Comparison of ENCODE assay signal across 8 mouse cellular contexts in genomic region chr8:83607661-83608397, GRCm38 (mm10). TPM values are rescaled to one million over a fixed set of nuclear protein-coding genes. Genes with fewer than 3 reads are reported as not detected.
DNase-seq lines count a peak whose midpoint lies in the region; ATAC-seq and TF ChIP-seq lines count a peak whose summit lies in the region.

TSS of gene Tecr (minus strand) at chr8:83607971.
TSS of gene Dnajb1 (plus strand) at chr8:83608193.

- peak within 1 kb of the TSS; percentile 80 for H3K4me2 ChIP-seq in forebrain, embryonic 16.5 days (ENCODE audit: low read length)
- H3K4me2 ChIP-seq in lung, embryonic 14.5 days, result peak within 1 kb of the TSS; percentile 97

- WGBS in forebrain, embryonic 16.5 days, result under 1% methylated on average over 65 of the region's 69 CpGs
- WGBS in lung, embryonic 14.5 days, result under 1% methylated on average over 66 of the region's 69 CpGs
- under 1% methylated on average over 69 of the region's 69 CpGs for WGBS in olfactory bulb, adult 2 months
- WGBS in thymus, adult 2 months, result under 1% methylated on average over 69 of the region's 69 CpGs

- H3K9me3 ChIP-seq in G1E (replicated peaks), result no peaks in the 10 kb centered on the region
- H3K9me3 ChIP-seq in forebrain, embryonic 16.5 days (ENCODE audit: control insufficient read depth, low read length), result no peaks in the 10 kb centered on the region
- H3K9me3 ChIP-seq in lung, embryonic 14.5 days (ENCODE audit: low read depth, low read length), result no peaks in the 10 kb centered on the region

- H3K36me3 ChIP-seq in G1E (replicated peaks), result peaks cover 53% of the 10 kb centered on the region
- peaks cover 20% of the 10 kb centered on the region for H3K36me3 ChIP-seq in forebrain, embryonic 16.5 days (ENCODE audit: control insufficient read depth, insufficient read depth)
- H3K36me3 ChIP-seq in lung, embryonic 14.5 days (ENCODE audit: insufficient read depth), result peaks cover 32% of the 10 kb centered on the region
- H3K36me3 ChIP-seq in thymus, adult 2 months (ENCODE audit: control insufficient read depth, insufficient read depth, low read length), result peaks cover 24% of the 10 kb centered on the region

- peak within 1 kb of the TSS; percentile 83 for H3K9ac ChIP-seq in forebrain, embryonic 16.5 days (replicated peaks; ENCODE audit: low read depth, low read length)
- peak within 1 kb of the TSS; percentile 92 for H3K9ac ChIP-seq in lung, embryonic 14.5 days

- TF ChIP-seq POLR2A in olfactory bulb, adult 2 months (IDR thresholded peaks at IDR 0.05; ENCODE audit: insufficient read depth, low read depth, low read length), result peak; percentile 84
- TF ChIP-seq POLR2A in thymus, adult 2 months (IDR thresholded peaks at IDR 0.05; ENCODE audit: control insufficient read depth, extremely low read depth, insufficient read depth, low read length, poor library complexity), result peak; percentile 85

- ATAC-seq in G1E (ENCODE audit: extremely low read depth, insufficient number of reproducible peaks, low FRiP score, poor library complexity, severe bottlenecking), result peak; percentile 96
- ATAC-seq in forebrain, embryonic 16.5 days, result peak; percentile 98
- peak; percentile 94 for ATAC-seq in lung, embryonic 14.5 days (ENCODE audit: insufficient read depth)

- peaks cover 56% of the 10 kb centered on the region for H3K4me1 ChIP-seq in G1E (ENCODE audit: insufficient read depth, low read depth, low read length)
- H3K4me1 ChIP-seq in forebrain, embryonic 16.5 days (replicated peaks; ENCODE audit: control insufficient read depth, insufficient read depth, low read length), result peaks cover 20% of the 10 kb centered on the region
- H3K4me1 ChIP-seq in lung, embryonic 14.5 days (ENCODE audit: insufficient read depth), result peaks cover 7% of the 10 kb centered on the region
- H3K4me1 ChIP-seq in olfactory bulb, adult 2 months (ENCODE audit: control insufficient read depth, insufficient read depth, low read length), result peaks cover 19% of the 10 kb centered on the region
- peaks cover 30% of the 10 kb centered on the region for H3K4me1 ChIP-seq in thymus, adult 2 months (replicated peaks; ENCODE audit: control insufficient read depth, insufficient read depth, low read length)

- intact Hi-C loops in heart, postnatal 36 days (cut with DNase I), result no loop called here

- H3K27me3 ChIP-seq in G1E (ENCODE audit: insufficient read depth, low read length), result no peaks in the 10 kb centered on the region
- no peaks in the 10 kb centered on the region for H3K27me3 ChIP-seq in forebrain, embryonic 16.5 days (replicated peaks; ENCODE audit: control insufficient read depth, insufficient read depth, low read length)
- H3K27me3 ChIP-seq in lung, embryonic 14.5 days (ENCODE audit: insufficient read depth, low read length), result no peaks in the 10 kb centered on the region
- H3K27me3 ChIP-seq in thymus, adult 2 months (ENCODE audit: control insufficient read depth, insufficient read depth, low read length), result no peaks in the 10 kb centered on the region

- TF ChIP-seq CTCF in G1E (IDR thresholded peaks at IDR 0.05; ENCODE audit: low read depth, low read length), result no peak
- TF ChIP-seq CTCF in layer of hippocampus, adult 2 months (conservative IDR thresholded peaks at IDR 0.05), result no peak
- TF ChIP-seq CTCF in lung, embryonic 14.5 days (IDR thresholded peaks at IDR 0.05; ENCODE audit: low read depth), result peak; percentile 9; the same call in 1 of the 2 replicates
- TF ChIP-seq CTCF in olfactory bulb, adult 2 months (IDR thresholded peaks at IDR 0.05; ENCODE audit: insufficient read depth, low read depth, low read length), result no peak
- TF ChIP-seq CTCF in thymus, adult 2 months (IDR thresholded peaks at IDR 0.05; ENCODE audit: borderline replicate concordance, control insufficient read depth, extremely low read depth, insufficient read depth, low read length, poor library complexity), result peak; percentile 47; the same call in 1 of the 2 replicates

- H3K4me3 ChIP-seq in G1E (ENCODE audit: low read depth, low read length), result peak within 1 kb of the TSS; percentile 82
- peak within 1 kb of the TSS; percentile 79 for H3K4me3 ChIP-seq in forebrain, embryonic 16.5 days (replicated peaks; ENCODE audit: low read length)
- H3K4me3 ChIP-seq in layer of hippocampus, adult 2 months, result peak within 1 kb of the TSS; percentile 97
- H3K4me3 ChIP-seq in lung, embryonic 14.5 days (ENCODE audit: low read depth, low read length), result peak within 1 kb of the TSS; percentile 83
- H3K4me3 ChIP-seq in olfactory bulb, adult 2 months (ENCODE audit: insufficient read depth, low read depth, low read length), result peak within 1 kb of the TSS; percentile 83
- H3K4me3 ChIP-seq in thymus, adult 2 months (ENCODE audit: control insufficient read depth, insufficient read depth, low read length), result peak within 1 kb of the TSS; percentile 61

- peak; percentile 98 for DNase-seq in G1E (ENCODE audit: low spot score)
- DNase-seq in cerebellum, adult 18-20 months, result peak; percentile 100
- DNase-seq in heart, postnatal 36 days, result peak; percentile 99
- peak; percentile 99 for DNase-seq in layer of hippocampus, adult 2 months (ENCODE audit: low spot score in 2 of 2)
- DNase-seq in lung, embryonic 14.5 days, result peak; percentile 100
- DNase-seq in thymus, adult 2 months, result peak; percentile 100

- H3K27ac ChIP-seq in forebrain, embryonic 16.5 days (ENCODE audit: low read length), result peak within 1 kb of the TSS; percentile 98
- peak within 1 kb of the TSS; percentile 98 for H3K27ac ChIP-seq in layer of hippocampus, adult 2 months
- H3K27ac ChIP-seq in lung, embryonic 14.5 days (ENCODE audit: low read depth), result peak within 1 kb of the TSS; percentile 99
- H3K27ac ChIP-seq in olfactory bulb, adult 2 months (ENCODE audit: insufficient read depth, low read depth, low read length), result peak within 1 kb of the TSS; percentile 89
- H3K27ac ChIP-seq in thymus, adult 2 months (ENCODE audit: control insufficient read depth, insufficient read depth, low read length), result peak within 1 kb of the TSS; percentile 81

RNA-seq across cellular contexts. Expression of gene Tecr, which starts in this region (rescaled TPM):
- 305 and 398 TPM in 2 replicates for total RNA-seq in G1E (2014; fragmentation: Nextera tagmentation)
- total RNA-seq in G1E (2017), result 145 and 186 TPM in 2 replicates
- 168 and 216 TPM in 2 replicates for polyA plus RNA-seq in G1E (2012)
- 694 and 809 TPM in 2 replicates for polyA plus RNA-seq in forebrain, embryonic 16.5 days (2015; fragmentation: Nextera tagmentation; extraction: Ambion mirVana)
- 100 to 1,000 TPM; 431 to 554 TPM for total RNA-seq in heart, postnatal 36 days (2021)
- 100 to 1,000 TPM; 503 to 542 TPM for total RNA-seq in layer of hippocampus, adult 2 months (2021)
- 531 and 570 TPM in 2 replicates for polyA plus RNA-seq in lung, embryonic 14.5 days (2014; fragmentation: Nextera tagmentation; extraction: Ambion mirVana)
- not detected in 2 replicates for polyA plus RNA-seq in olfactory bulb, adult 2 months (2012; ENCODE audit: insufficient read depth, insufficient read length, low replicate concordance, missing spikeins)
- polyA plus RNA-seq in thymus, adult 2 months (2012; rRNA removed), result 577 and 705 TPM in 2 replicates

RNA-seq across cellular contexts. Expression of gene Dnajb1, which starts in this region (rescaled TPM):
- total RNA-seq in G1E (2014; fragmentation: Nextera tagmentation), result 44.4 and 44.8 TPM in 2 replicates
- 37.8 and 37.9 TPM in 2 replicates for total RNA-seq in G1E (2017)
- polyA plus RNA-seq in G1E (2012), result 36.0 and 42.1 TPM in 2 replicates
- 58.6 and 62.3 TPM in 2 replicates for polyA plus RNA-seq in forebrain, embryonic 16.5 days (2015; fragmentation: Nextera tagmentation; extraction: Ambion mirVana)
- total RNA-seq in heart, postnatal 36 days (2021), result 10 to 100 TPM; 10.7 to 16.0 TPM
- total RNA-seq in layer of hippocampus, adult 2 months (2021), result 10 to 100 TPM; 36.5 to 37.6 TPM
- 54.9 and 61.3 TPM in 2 replicates for polyA plus RNA-seq in lung, embryonic 14.5 days (2014; fragmentation: Nextera tagmentation; extraction: Ambion mirVana)
- polyA plus RNA-seq in olfactory bulb, adult 2 months (2012; ENCODE audit: insufficient read depth, insufficient read length, low replicate concordance, missing spikeins), result not detected in 2 replicates
- 87.1 and 91.0 TPM in 2 replicates for polyA plus RNA-seq in thymus, adult 2 months (2012; rRNA removed)

Comparison
In these comparisons a context has a peak if more than half of its experiments do, and no peak if none do; other contexts are left out.
1. Peak in every context shown above with its lines: DNase-seq, ATAC-seq, H3K4me3 ChIP-seq and H3K27ac ChIP-seq.
2. CTCF ChIP-seq: peak in lung, embryonic 14.5 days (single experiment) and thymus, adult 2 months (single experiment); none in G1E (single experiment), layer of hippocampus, adult 2 months (single experiment) and olfactory bulb, adult 2 months (single experiment).